Mouse (Mus musculus) layer of hippocampus, adult 9-10 months (tissue): ENCODE data around the gene Eci1.
"Not testable (repeated sequence)": the region's sequence is repeated elsewhere in the genome, so short reads cannot be mapped to it uniquely, and the experiment has no call there.

Experiments
- DNase-seq: peaks from one replicate; pipeline ENCODE4 v3.0.0; 2022; ENCODE audit warnings: low spot score

Eci1 gene

GRCm38 (mm10) chr17:24426471-24427169 lies at the start of gene Eci1:
Gene Eci1 (plus strand): TSS chr17:24426641.
- DNase-seq, result peak; percentile 67

- no peak for DNase-seq
These were observed 47.9 kb upstream of the Eci1 start for GRCm38 (mm10) chr17:24378496-24378895.

GRCm38 (mm10) chr17:24383789-24384188 lies 42.7 kb upstream of the Eci1 start:
- DNase-seq, result no peak

DNA sequence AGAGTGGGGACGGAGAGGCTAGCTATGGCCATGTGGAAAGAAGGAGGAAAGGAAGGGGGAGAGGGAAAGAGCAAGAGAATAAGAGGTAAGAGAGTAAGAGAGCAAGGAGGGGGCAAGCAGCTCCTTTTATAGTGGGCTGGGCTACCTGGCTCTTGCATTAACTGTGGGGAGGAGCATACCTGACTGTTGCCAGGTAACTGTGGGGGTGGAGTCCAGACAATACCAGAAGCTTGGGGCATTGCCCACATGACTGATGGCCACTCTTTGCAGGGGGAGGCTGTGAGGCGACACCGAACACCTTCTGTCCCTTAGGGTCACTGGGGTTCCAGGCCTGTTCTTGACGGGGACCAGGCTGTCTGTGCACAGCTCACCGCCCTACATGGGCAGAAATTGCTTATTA lies 37.7 kb upstream of the Eci1 start:
- DNase-seq, result no peak

GRCm38 (mm10) chr17:24389865-24390264 lies 36.6 kb upstream of the Eci1 start:
- DNase-seq, result no peak

DNA sequence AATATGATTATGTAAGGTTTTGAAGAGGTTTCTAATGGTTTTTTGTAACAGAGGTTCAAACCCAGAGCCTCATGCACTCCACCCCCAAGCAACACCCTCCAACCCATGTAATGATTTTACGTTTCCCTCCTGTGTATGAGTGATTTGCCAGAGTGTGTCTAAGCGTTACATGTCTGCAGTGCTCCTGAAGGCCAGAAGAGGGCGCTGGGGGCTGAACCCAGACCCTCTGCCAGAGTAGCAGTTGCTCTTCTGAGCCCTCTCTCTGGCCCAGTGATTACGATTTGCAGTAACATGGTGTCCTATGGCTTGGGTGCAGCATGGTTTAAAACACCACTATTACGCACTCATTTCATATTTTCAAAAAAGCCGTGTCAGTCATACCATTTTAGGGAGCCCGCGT lies 35.3 kb upstream of the Eci1 start:
- DNase-seq, result no peak

DNA sequence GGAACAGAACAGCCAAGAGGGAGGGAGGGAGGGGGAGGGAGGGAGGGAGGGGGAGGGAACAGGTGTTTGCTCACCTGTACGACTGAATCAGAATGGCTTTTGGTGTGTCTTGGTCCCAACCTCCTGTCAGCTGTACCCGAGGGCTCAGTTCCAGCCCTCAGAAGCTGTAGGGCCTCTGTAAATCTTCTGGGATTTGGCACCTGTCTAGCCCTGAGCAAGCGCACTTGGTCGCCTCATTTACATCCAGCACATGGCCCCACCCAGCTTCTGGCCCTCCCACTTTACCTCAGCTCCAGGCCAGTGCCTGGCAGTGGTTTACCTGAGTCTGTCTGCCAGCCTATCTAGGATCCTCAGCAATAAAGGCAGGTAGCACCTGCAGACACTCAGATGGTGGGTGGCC lies 32.9 kb upstream of the Eci1 start:
- DNase-seq, result no peak

- no peak for DNase-seq
These were observed 32.0 kb upstream of the Eci1 start for GRCm38 (mm10) chr17:24394456-24394855.

DNA sequence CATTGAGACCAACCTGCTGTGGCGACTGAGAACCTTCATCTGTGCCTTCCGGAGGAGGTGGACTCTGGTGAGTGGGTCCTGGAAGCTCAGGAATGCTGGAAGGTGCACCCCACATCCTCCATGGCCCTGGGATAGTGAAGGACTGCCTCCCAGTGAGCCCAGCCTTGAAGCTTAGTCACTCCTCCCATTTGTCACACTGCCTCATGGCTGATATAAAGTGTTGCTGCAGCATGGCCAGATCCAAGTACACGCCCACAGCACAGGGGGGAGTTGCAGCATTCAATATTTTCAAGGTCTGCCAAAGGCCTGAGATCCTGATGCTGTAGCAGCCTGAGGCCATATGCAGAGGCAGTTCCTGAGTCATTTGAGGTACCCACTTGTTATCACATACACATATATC lies 24.1 kb upstream of the Eci1 start:
- no peak for DNase-seq

- DNase-seq, result no peak
These were observed 19.2 kb upstream of the Eci1 start for GRCm38 (mm10) chr17:24407116-24407803.

GRCm38 (mm10) chr17:24413557-24414211 lies 12.8 kb upstream of the Eci1 start:
- no peak for DNase-seq

DNA sequence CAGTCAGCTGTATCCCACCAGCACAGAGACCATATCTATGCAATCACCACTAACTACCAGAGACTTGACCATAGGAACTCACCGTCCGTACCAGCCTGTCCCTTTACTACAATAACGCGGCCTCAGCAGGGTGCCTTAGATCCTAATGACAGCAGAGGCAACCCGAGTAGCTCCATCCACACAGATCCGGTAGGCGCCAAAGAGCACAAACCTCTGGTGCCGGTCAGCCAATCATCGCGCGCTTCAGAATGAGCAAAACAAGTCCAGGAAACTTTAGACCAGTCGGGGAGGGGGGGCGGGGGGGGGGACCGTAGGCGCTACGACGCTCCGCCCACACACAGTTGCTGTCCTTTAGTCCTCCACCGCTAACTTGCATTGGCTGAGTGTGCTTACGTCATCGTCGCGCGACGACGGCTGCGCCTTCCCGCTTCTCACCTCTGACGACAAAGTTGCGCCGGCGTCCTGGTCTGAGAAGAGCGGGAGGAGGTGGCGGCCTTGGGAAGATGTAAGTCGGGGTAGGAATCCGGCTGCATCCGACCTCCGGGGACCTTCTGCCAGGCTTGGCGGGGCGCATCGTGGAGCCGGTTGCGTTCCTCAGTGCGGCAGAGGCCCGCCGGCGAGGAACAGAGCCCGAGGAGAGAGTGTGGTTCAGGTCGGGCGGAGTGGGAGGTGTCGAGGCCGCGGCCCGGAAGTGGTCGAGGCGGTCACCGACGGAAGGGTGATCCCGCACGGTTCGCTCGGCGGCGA lies 12.0 kb upstream of the Eci1 start, which contains the start of gene Rnps1:
TSS of gene Rnps1 (plus strand) at position 336 of the 747 bp plus-strand sequence.
- DNase-seq, result peak; percentile 83

DNA sequence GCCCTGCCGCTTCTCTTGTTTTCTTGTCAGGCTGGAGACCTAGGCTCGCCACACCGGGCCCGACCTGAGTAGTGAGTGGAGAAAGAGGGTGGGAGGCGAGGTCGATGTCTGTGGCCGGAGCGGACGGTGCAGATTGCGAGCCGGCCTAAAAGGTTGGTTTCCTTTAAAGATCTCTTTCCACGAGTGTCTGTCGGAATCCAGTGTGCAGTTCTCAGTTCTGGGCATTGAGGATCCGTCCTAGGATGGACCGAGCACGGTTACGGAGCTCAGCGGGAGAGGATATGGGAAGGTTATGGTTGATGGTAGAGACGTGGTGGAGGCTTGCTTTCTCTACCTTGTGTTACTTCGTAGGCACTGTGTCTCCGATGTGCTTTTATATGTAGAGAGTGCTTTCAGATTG lies 11.4 kb upstream of the Eci1 start:
- DNase-seq, result no peak

GRCm38 (mm10) chr17:24416051-24416652 lies 10.3 kb upstream of the Eci1 start:
- no peak for DNase-seq

DNA sequence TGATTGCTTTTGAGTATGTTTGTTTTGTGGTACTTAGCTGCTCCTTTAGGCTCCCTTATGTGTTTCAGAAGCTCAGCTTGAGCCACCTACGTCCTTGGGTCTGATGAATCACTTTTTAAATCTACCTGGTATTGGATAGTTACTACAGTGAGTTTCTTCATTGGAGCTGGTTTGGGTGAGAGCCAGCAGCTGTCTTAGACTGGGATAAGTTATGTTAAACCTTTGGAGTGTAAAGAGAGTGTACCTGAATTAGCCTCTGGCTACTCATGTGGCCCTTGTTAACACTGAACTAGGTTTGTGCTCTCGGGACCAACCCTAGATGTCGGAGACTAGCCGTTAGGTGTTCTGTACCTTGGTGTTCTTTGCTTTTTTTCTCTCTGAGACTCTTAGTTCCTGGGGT lies 3.3 kb upstream of the Eci1 start:
- DNase-seq, result no peak

GRCm38 (mm10) chr17:24424489-24424888 lies 2.0 kb upstream of the Eci1 start:
- no peak for DNase-seq

GRCm38 (mm10) chr17:24425326-24425725 lies 1.1 kb upstream of the Eci1 start:
- not testable (repeated sequence) for DNase-seq

DNA sequence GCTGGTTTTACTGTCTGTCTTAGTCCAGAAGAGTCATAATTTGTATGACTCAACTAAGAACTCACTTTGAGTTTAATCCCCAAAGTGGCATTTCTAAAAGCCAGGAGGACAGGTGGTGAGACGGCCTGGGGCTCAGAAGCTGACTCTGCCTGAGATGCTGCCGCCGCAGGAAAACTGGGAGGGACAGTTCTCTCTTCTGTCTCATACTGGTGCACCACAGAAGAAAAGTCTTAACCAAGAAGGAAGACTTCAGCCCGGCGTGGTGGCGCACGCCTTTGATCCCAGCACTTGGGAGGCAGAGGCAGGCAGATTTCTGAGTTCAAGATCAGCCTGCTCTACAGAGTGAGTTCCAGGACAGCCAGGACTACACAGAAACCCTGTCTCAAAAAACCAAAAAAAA lies 536 bp upstream of the Eci1 start:
- no peak for DNase-seq

GRCm38 (mm10) chr17:24427170-24427557 lies 723 bp downstream of the Eci1 start:
- DNase-seq, result no peak

DNA sequence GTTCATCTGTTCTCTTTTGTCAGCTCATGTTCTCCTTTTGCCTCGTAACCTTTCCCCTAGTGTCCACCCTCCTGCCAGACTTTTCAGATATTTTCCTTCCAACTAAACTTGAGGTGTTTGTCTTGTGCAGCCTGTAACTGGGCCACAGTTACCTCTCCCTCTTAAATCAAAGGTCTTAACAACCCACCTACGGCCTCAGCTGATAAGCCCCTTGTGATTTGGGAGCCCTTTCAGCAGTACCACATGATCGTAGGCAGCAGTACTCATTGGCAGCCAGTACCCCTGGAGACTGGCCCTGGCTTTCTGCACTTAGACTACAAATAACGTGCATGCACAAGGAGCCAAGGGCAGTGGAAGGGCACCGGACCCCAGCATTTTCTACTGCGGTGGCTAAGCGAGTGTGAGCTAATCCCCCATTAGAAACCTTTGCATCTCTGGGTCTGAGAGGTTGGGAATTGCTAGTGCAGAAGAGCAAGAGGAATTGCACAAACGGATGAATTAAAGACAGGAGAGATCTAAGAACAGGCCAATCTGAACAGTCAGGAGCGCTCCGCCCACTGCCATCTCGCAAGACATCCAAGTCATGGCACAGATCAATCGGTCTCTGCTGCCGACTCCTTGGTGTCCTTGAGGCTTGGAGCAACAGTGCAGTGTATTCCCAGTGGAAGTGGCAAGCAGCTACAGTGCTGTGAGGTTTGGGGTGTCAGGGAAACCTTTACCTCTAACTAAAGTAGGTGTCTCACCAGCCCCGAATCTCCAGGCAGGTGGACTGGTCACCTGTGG lies 3.0 kb downstream of the Eci1 start:
- DNase-seq, result no peak

GRCm38 (mm10) chr17:24437016-24437415 lies 10.6 kb downstream of the Eci1 start:
- DNase-seq, result no peak
